Mouse (Mus musculus): ENCODE results near the gene Myl3.

DNA sequence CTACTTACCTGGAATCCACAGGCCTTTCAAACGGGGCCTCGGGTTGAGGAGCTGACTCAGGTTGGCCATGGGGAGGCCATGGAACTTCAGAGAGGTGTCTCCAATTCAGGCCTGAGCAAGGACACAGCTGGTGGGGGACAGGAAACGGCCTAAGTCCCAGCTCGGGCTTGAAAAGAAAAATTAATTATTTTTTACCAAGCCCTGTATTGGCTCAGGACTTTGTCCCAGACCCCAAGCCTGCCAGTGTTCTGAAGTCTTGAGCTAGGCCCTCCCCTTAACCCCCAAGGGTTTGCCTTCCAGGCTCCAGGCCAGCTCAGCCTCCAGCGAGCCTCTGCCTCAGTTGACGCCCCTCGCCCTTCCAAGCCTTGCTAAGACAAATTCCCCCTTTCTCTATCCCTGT, 5.3 kb downstream of the Myl3 start, which contains the start of gene Pth1r:
- TF ChIP-seq CTCF (IDR thresholded peaks at IDR 0.05; ENCODE audit: low read depth, low read length) (no peak), POLR2A (IDR thresholded peaks at IDR 0.05; ENCODE audit: borderline replicate concordance, low read depth, low read length) (no peak)
